Mouse (Mus musculus) neutrophil, adult 59 days (primary cell): ENCODE measurements around the gene Dcp1b. TPM values are rescaled to one million over a fixed set of nuclear protein-coding genes. Genes with fewer than 3 reads are reported as not detected.

Experiments
- total RNA-seq, 2 experiments: library from RNA; stranded (reverse); gene quantifications; 1 replicate in 1 of 2; 2 replicates in 1 of 2; pipeline ENCODE4 v1.2.4; 2023

Gene Dcp1b
- 1 to 10 TPM; 6.2 to 6.5 TPM for total RNA-seq

DNA sequence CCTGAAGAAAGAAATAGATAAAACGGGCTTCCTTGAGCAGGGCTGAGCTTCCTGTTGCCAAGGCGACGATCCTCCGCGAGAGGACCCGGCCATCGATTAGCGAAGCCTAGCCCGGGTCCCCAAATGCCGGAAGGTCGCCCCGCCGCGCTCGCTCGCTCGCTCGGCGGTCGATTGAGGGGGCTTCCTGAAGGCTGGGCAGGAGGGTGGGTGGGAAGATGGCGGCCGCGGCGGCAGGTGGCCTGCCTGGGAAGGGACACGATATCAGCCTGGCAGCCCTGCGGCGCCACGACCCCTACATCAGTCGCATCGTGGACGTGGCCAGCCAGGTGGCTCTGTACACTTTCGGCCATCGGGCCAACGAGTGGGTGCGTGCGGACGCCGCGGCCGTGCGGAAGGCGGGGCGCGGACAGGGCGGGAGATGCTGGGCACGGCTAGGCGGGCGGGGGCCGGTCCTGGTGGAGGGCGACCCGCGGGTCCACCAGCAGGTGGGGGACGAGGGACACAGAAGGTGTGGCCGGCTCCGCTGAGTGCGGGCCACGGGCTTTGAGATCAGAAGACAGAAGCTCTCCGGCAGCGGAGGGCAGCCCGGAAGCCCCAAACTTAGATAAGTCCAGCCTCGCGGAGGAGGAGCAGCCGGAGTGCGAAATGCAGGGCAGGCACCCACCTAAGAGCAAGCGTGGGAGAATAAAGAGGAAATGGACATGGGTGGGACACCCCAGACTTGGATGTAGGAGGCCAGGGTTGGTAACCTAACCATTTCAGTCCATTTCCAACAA lies at the start of gene Dcp1b:
Gene Dcp1b (plus strand): TSS at position 176 of the 776 bp plus-strand sequence.

DNA sequence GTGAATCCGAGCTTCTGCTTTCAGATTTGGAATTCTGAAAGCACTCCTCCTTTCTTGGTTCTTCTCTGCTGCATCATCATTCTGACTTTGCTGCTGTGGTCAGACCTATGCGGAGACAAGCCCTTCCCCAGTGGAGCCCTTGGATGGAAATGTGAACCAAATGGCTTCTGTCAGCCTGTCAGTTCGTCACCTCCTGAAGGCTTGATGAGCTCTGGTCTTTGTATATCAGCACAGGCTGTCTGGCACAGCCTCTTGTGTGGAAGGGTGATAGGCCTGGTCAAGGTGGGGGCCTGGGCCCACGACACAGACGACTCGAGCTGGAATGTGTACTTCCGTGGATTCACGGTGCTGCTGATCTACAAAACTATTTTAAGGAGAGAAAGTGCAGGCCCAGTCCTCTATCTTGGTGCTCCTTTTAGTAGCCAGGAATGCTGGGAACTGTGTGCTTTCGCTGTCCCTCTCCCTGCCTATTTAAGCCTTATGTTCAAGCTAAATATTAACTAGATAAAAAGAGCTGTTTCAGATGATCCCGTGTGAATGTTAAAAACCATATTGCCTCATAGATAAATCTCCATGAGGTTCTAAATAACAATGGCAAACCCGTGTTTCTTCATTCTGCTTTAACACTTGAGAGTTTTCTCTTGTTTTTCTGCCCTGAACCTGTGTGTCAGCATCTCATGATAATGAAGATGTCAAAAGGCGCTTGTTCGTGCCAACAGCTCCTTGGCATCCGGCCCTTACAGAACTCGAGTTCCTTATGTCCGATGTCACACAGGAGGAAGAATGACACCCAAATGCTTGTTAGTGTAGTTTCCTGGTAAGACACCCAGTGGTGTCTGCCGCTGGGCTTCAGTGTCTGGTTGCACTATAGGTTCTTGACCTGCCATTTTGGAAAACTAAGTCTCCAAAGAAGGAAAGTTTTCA lies 21.6 kb downstream of the Dcp1b start, which contains the start of gene Cacna1c:
Gene Cacna1c (minus strand): TSS at position 37 of the 924 bp plus-strand sequence.

DNA sequence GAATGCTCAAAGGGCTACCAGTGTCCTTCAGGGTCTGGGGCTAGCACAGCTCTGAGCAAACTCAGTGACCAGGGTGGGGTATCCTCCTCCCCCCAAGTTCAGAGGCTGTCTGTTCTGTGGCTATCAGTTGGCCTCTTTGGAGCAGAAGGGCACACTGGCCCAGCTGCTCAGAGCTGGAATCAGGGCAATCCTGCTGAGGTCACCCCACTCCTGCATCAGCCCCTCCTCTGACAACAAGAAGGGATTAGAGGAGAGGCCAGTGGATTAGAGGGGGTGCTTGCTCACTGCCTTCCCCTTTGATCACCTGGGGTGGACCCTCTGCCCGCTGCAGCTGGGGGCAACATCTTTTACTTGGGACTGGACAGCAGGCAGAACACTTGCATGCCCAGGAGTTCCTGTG lies 61.2 kb downstream of the Dcp1b start, which contains the start of gene Cacna2d4:
Gene Cacna2d4 (plus strand): TSS at position 286 of the 400 bp plus-strand sequence.

Other genes starting within 250 kb of the Dcp1b start
- gene Cacna1c, start 21.2 kb downstream of the Dcp1b start, total RNA-seq, result not detected
- not detected for gene Cacna2d4, start 61.3 kb downstream of the Dcp1b start, total RNA-seq
- gene Lrtm2, start 155.5 kb downstream of the Dcp1b start, total RNA-seq, result under 1 TPM; 0.13 to 0.33 TPM
- 10 to 100 TPM; 73.5 to 74.6 TPM for gene Adipor2, start 242.5 kb downstream of the Dcp1b start, total RNA-seq